Mouse (Mus musculus) testis, adult 2 months (tissue): ENCODE results near the gene Dhx35. TPM values are rescaled to one million over a fixed set of nuclear protein-coding genes. Genes with fewer than 3 reads are reported as not detected.

Source experiments
- H3K27ac ChIP-seq: fragments of 200-500 bp; 2 replicates; pipeline ENCODE4 v1.5.1; 2012; ENCODE audit warnings: low read depth, low read length; ENCODE audit not compliant: control insufficient read depth, insufficient read depth
- H3K27me3 ChIP-seq: fragments of 200-500 bp; 2 replicates; pipeline ENCODE4 v1.6.1; 2012; ENCODE audit warnings: mild to moderate bottlenecking, low read length, moderate library complexity; ENCODE audit not compliant: control insufficient read depth, insufficient read depth
- H3K36me3 ChIP-seq: fragments of 200-500 bp; 2 replicates; pipeline ENCODE4 v1.6.1; 2012; ENCODE audit warnings: mild to moderate bottlenecking, low read length; ENCODE audit not compliant: control insufficient read depth, insufficient read depth
- H3K4me1 ChIP-seq: fragments of 200-500 bp; 2 replicates; pipeline ENCODE4 v1.6.1; 2012; ENCODE audit warnings: low read length; ENCODE audit not compliant: control insufficient read depth, insufficient read depth
- H3K4me3 ChIP-seq: fragments of 200-500 bp; 2 replicates; pipeline ENCODE4 v1.5.1; 2012; ENCODE audit warnings: low read depth, mild to moderate bottlenecking, low read length, moderate library complexity, mixed read lengths; ENCODE audit not compliant: control insufficient read depth
- CTCF ChIP-seq: fragments of 200-500 bp; IDR thresholded peaks from 2 replicates; pipeline ENCODE4 v1.5.1; 2012; ENCODE audit warnings: low read depth, mild to moderate bottlenecking, inconsistent platforms, low read length, moderate library complexity; ENCODE audit not compliant: control insufficient read depth, insufficient read depth, insufficient replicate concordance
- POLR2A ChIP-seq: fragments of 200-500 bp; IDR thresholded peaks from 2 replicates; pipeline ENCODE4 v1.6.1; 2012; ENCODE audit warnings: low read depth, mild to moderate bottlenecking, inconsistent platforms, low read length, moderate library complexity; ENCODE audit not compliant: control insufficient read depth
- polyA plus RNA-seq: library from polyadenylated mRNA; depleted of rRNA; stranded (reverse); fragments of >200 nt; gene quantifications from 2 replicates; pipeline ENCODE4 v1.2.3, GENCODE M21; 2012; rRNA removed

The Dhx35 gene
- polyA plus RNA-seq, 1 experiment = 18.9 TPM

DNA sequence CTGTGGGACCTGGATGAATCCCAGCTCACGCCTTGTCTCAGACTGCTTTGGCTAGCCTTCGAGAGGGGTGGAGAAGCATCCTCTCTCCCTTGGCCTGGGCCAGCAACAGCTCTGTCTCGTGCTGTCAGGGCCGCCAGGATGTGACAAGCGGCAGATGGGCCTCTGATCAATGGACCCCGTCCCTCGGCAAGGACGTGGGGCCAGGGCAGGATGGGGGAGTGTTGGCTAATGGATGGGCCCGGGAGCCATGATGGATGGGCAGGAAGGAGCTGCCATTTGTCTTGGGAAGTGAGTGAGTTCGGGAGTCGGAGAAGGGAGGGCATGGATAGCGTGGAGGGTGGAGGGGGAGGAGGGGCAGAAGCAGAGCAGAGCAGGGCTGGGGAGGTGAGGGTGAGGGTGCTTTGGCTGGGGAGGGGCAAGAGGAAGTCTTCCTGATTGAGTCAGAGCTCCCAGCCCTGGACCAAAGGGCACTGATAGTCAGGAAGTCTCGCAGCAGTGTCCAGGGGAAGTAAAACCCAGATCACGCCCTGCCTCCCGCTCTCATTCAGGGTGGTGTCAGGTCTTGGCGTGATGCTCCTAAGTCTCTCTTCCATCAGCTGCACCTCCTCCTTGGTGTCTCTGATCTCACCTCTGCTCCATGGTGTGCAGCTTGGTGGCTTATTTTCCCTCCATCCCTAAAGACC lies 98.7 kb downstream of the Dhx35 start:
- Histone ChIP-seq H3K36me3 (no peaks in the 10 kb centered on the region), H3K4me3 (no peak overlapping the region), H3K4me1 (peaks cover 5% of the 10 kb centered on the region), H3K27ac (no peak overlapping the region), H3K27me3 (no peaks in the 10 kb centered on the region)
- no peak for TF ChIP-seq POLR2A
- no peak for TF ChIP-seq CTCF

GRCm38 (mm10) chr2:158898469-158899196 lies 104.0 kb downstream of the Dhx35 start:
- H3K4me1 ChIP-seq = no peaks in the 10 kb centered on the region
- no peak overlapping the region for H3K27ac ChIP-seq
- no peak overlapping the region for H3K4me3 ChIP-seq
- H3K27me3 ChIP-seq = no peaks in the 10 kb centered on the region
- TF ChIP-seq POLR2A = no peak
- no peak for TF ChIP-seq CTCF
- no peaks in the 10 kb centered on the region for H3K36me3 ChIP-seq

Other genes starting within 250 kb of the Dhx35 start
- gene Slc32a1, start 184.0 kb upstream of the Dhx35 start, polyA plus RNA-seq = 0.04 and 0.14 TPM in 2 replicates
- 8.9 and 9.2 TPM in 2 replicates for gene Actr5, start 169.9 kb upstream of the Dhx35 start, polyA plus RNA-seq
- 1.3 and 2.0 TPM in 2 replicates for gene Ppp1r16b, start 129.4 kb upstream of the Dhx35 start, polyA plus RNA-seq
- gene Fam83d, start 26.7 kb upstream of the Dhx35 start, polyA plus RNA-seq = 7.8 and 8.8 TPM in 2 replicates